35 mouse cellular contexts compared by ENCODE assay signal in the genomic region with DNA sequence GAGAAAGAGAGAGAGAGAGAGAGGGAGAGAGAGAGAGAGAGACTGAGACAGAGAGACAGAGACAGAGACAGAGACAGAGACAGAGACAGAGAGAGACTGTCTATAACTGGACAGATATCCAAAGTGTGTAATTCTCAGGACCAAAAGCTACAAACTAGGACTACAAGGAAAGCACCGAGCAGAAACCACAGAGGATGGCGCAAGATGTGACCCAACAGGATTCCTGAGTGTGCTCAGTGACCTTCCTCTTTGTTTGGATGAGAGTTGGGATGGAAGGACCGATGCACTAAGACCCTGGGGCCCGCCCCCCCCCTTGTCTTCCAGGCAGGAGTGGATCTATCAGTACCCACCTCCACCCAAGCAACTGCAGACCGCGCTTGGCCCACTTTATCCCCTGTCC. TPM values are rescaled to one million over a fixed set of nuclear protein-coding genes. Genes with fewer than 3 reads are reported as not detected.
"Had no signal": no experiment of that assay in that cellular context is flagged by ENCODE, and none has a peak within 500 bp of the region (broad histone marks: within the 10 kb centered on the region; RNA-seq: fewer than 3 reads in every experiment).

No protein-coding gene starts in this region.

- H3K36me3 ChIP-seq: limb, embryonic 12.5 days; limb, embryonic 13.5 days; limb, embryonic 15.5 days; liver, embryonic 12.5 days; liver, embryonic 13.5 days; liver, embryonic 15.5 days; lung, embryonic 15.5 days; midbrain, embryonic 10.5 days; midbrain, embryonic 12.5 days; midbrain, embryonic 13.5 days; midbrain, embryonic 15.5 days; neural tube, embryonic 12.5 days; neural tube, embryonic 13.5 days had no signal

- DNase-seq: left cerebral cortex, postnatal 4 days; liver; liver, embryonic 13.5 days; liver, postnatal 0 days; lung, adult 18-20 months; lung, adult 2 months; lung, embryonic 14.5 days; lung, postnatal 10 days; lung, postnatal 14 days; lung, postnatal 36 days; lung, postnatal 4 days had no signal

- H3K4me1 ChIP-seq: liver, embryonic 12.5 days; liver, embryonic 13.5 days; liver, embryonic 15.5 days; megakaryocyte, embryonic 14.5 days; neural tube, embryonic 12.5 days had no signal

- H3K27ac ChIP-seq: left cerebral cortex, adult 2 months; limb, embryonic 12.5 days; limb, embryonic 13.5 days; limb, embryonic 15.5 days; liver, embryonic 12.5 days; liver, embryonic 13.5 days; liver, embryonic 14.5 days; liver, embryonic 15.5 days; lung, embryonic 15.5 days; macrophage; midbrain, embryonic 10.5 days; midbrain, embryonic 12.5 days; midbrain, embryonic 13.5 days; midbrain, embryonic 15.5 days; neural tube, embryonic 12.5 days; neural tube, embryonic 13.5 days had no signal

- H3K9ac ChIP-seq: limb, embryonic 12.5 days; limb, embryonic 13.5 days; limb, embryonic 15.5 days; liver, embryonic 12.5 days; liver, embryonic 13.5 days; liver, embryonic 14.5 days; liver, embryonic 15.5 days; liver, postnatal 0 days; lung, embryonic 14.5 days; lung, embryonic 15.5 days; midbrain, embryonic 12.5 days; midbrain, embryonic 13.5 days; midbrain, embryonic 15.5 days; neural tube, embryonic 12.5 days; neural tube, embryonic 13.5 days had no signal

- H3K4me2 ChIP-seq: limb, embryonic 12.5 days; limb, embryonic 13.5 days; limb, embryonic 15.5 days; liver, embryonic 11.5 days; liver, embryonic 12.5 days; liver, embryonic 13.5 days; liver, embryonic 15.5 days; lung, embryonic 14.5 days; lung, embryonic 15.5 days; midbrain, embryonic 12.5 days; midbrain, embryonic 13.5 days; midbrain, embryonic 15.5 days; neural tube, embryonic 12.5 days; neural tube, embryonic 13.5 days had no signal

- H3K4me3 ChIP-seq: left cerebral cortex, adult 2 months; limb, embryonic 12.5 days; limb, embryonic 13.5 days; limb, embryonic 15.5 days; liver, embryonic 12.5 days; liver, embryonic 13.5 days; liver, embryonic 15.5 days; lung, embryonic 15.5 days; megakaryocyte, embryonic 14.5 days; midbrain, embryonic 10.5 days; midbrain, embryonic 12.5 days; midbrain, embryonic 13.5 days; midbrain, embryonic 15.5 days; myocyte; neural tube, embryonic 12.5 days; neural tube, embryonic 13.5 days had no signal

- H3K9me3 ChIP-seq: limb, embryonic 12.5 days; limb, embryonic 13.5 days; limb, embryonic 15.5 days; liver, embryonic 12.5 days; liver, embryonic 13.5 days; liver, embryonic 15.5 days; lung, embryonic 15.5 days; megakaryocyte, embryonic 14.5 days; midbrain, embryonic 10.5 days; midbrain, embryonic 12.5 days; midbrain, embryonic 13.5 days; midbrain, embryonic 15.5 days; neural tube, embryonic 12.5 days; neural tube, embryonic 13.5 days had no signal

- H3K27me3 ChIP-seq: limb, embryonic 13.5 days; limb, embryonic 15.5 days; liver, embryonic 12.5 days; liver, embryonic 13.5 days; liver, embryonic 15.5 days; lung, embryonic 15.5 days; midbrain, embryonic 15.5 days; neural tube, embryonic 12.5 days; neural tube, embryonic 13.5 days had no signal

- ATAC-seq: liver, embryonic 12.5 days; liver, postnatal 0 days; lung, postnatal 0 days; midbrain, embryonic 13.5 days; midbrain, embryonic 15.5 days; midbrain, embryonic 16.5 days had no signal

RNA-seq across cellular contexts. Expression of gene Aipl1, which starts 31.8 kb away (rescaled TPM):
- total RNA-seq: left cerebral cortex, adult 2 months; left cerebral cortex, postnatal 14 days; left cerebral cortex, postnatal 36 days; liver, adult 2 months had no signal
- polyA plus RNA-seq: liver, adult 2 months had no signal

RNA-seq across cellular contexts. Expression of gene Pimreg, which starts 36.3 kb away (rescaled TPM):
- total RNA-seq: liver, adult 2 months; monocyte, adult 5-6 weeks had no signal
